Mouse (Mus musculus) embryo, embryonic 10 days (tissue): ENCODE measurements at regions not wholly inside any gene's neighbourhood (a gene's known extent, or its start where the extent isn't known, plus 50 kb on each side); places are given as distances from the start of the nearest gene placed in this dataset.

Experiments
- DNase-seq: peaks from one replicate; pipeline ENCODE4 v3.0.0-alpha.2; 2015; ENCODE audit warnings: low spot score

- no peak for DNase-seq
These were observed 512.1 kb upstream of the Id2 start for GRCm38 (mm10) chr12:25609045-25609444.

- no peak for DNase-seq
These were observed 508.5 kb upstream of the Id2 start for GRCm38 (mm10) chr12:25605396-25605795.

GRCm38 (mm10) chr12:25590262-25590661, 493.3 kb upstream of the Id2 start:
- DNase-seq: no peak

- no peak for DNase-seq
These were observed 488.8 kb upstream of the Id2 start for GRCm38 (mm10) chr12:25585746-25586145.

- no peak for DNase-seq
These were observed 482.5 kb upstream of the Id2 start for GRCm38 (mm10) chr12:25579407-25579806.

GRCm38 (mm10) chr12:25565131-25565530, 468.2 kb upstream of the Id2 start:
- DNase-seq: no peak

- DNase-seq: no peak
These were observed 462.7 kb upstream of the Id2 start for GRCm38 (mm10) chr12:25559601-25560000.

GRCm38 (mm10) chr12:25553656-25554055, 456.7 kb upstream of the Id2 start:
- no peak for DNase-seq

- no peak for DNase-seq
These were observed 452.8 kb upstream of the Id2 start for GRCm38 (mm10) chr12:25549735-25550134.

- no peak for DNase-seq
These were observed 447.3 kb upstream of the Id2 start for GRCm38 (mm10) chr12:25544253-25544652.

GRCm38 (mm10) chr12:25534620-25534950, 437.6 kb upstream of the Id2 start:
- DNase-seq: peak; percentile 16

GRCm38 (mm10) chr12:25533709-25534619, 437.0 kb upstream of the Id2 start:
- DNase-seq: peak; percentile 82

- DNase-seq: no peak
These were observed 433.5 kb upstream of the Id2 start for GRCm38 (mm10) chr12:25530483-25530882.

- no peak for DNase-seq
These were observed 432.6 kb upstream of the Id2 start for GRCm38 (mm10) chr12:25529537-25529936.

GRCm38 (mm10) chr12:25526639-25527038, 429.7 kb upstream of the Id2 start:
- DNase-seq: no peak

GRCm38 (mm10) chr12:25516738-25517137, 419.8 kb upstream of the Id2 start:
- no peak for DNase-seq

GRCm38 (mm10) chr12:25513679-25514078, 416.7 kb upstream of the Id2 start:
- no peak for DNase-seq

GRCm38 (mm10) chr12:25509666-25510065, 412.7 kb upstream of the Id2 start:
- DNase-seq: no peak

GRCm38 (mm10) chr12:25493233-25493632, 396.3 kb upstream of the Id2 start:
- DNase-seq: no peak

GRCm38 (mm10) chr12:25492483-25493190, 395.7 kb upstream of the Id2 start:
- DNase-seq: no peak

- peak; percentile 75 for DNase-seq
These were observed 378.3 kb upstream of the Id2 start for GRCm38 (mm10) chr12:25475180-25475758.

GRCm38 (mm10) chr12:25469181-25469580, 372.2 kb upstream of the Id2 start:
- DNase-seq: no peak

GRCm38 (mm10) chr12:25467789-25468188, 370.8 kb upstream of the Id2 start:
- DNase-seq: no peak
